Mouse (Mus musculus) forebrain, embryonic 13.5 days (tissue): Measurements from ENCODE around the gene Treml2. TPM values are rescaled to one million over a fixed set of nuclear protein-coding genes. Genes with fewer than 3 reads are reported as not detected.
"Not testable (repeated sequence)": the region's sequence is repeated elsewhere in the genome, so short reads cannot be mapped to it uniquely, and the experiment has no call there.

Source experiments
- ATAC-seq: fragments of 200-750 bp; cut with Nextera tagmentation; 2 replicates; pipeline ENCODE4 v1.8.0; 2017
- H3K27ac ChIP-seq: fragments of 300-500 bp; sonication (generic); 2 replicates; pipeline ENCODE4 v1.5.1; 2015; ENCODE audit warnings: inconsistent platforms, mild to moderate bottlenecking, moderate library complexity
- H3K27me3 ChIP-seq: fragments of 300-500 bp; sonication (generic); 2 replicates; pipeline ENCODE4 v1.6.1; 2015; ENCODE audit warnings: mild to moderate bottlenecking, inconsistent platforms
- H3K36me3 ChIP-seq: fragments of 300-500 bp; sonication (generic); 2 replicates; pipeline ENCODE4 v1.6.1; 2015; ENCODE audit warnings: mild to moderate bottlenecking, inconsistent platforms; ENCODE audit not compliant: poor library complexity, severe bottlenecking
- H3K4me1 ChIP-seq: fragments of 300-500 bp; sonication (generic); 2 replicates; pipeline ENCODE4 v1.6.1; 2015; ENCODE audit warnings: inconsistent platforms
- H3K4me2 ChIP-seq: fragments of 300-500 bp; sonication (generic); 2 replicates; pipeline ENCODE4 v1.6.1; 2015; ENCODE audit warnings: inconsistent platforms, mild to moderate bottlenecking, moderate library complexity
- H3K4me3 ChIP-seq: fragments of 300-500 bp; sonication (generic); 2 replicates; pipeline ENCODE4 v1.5.1; 2015; ENCODE audit warnings: mild to moderate bottlenecking, inconsistent platforms
- H3K9ac ChIP-seq: fragments of 300-500 bp; sonication (generic); 2 replicates; pipeline ENCODE4 v1.6.1; 2015; ENCODE audit warnings: mild to moderate bottlenecking, inconsistent platforms
- H3K9me3 ChIP-seq: fragments of 300-500 bp; sonication (generic); replicated peaks from 2 replicates; pipeline ENCODE4 v1.6.1; 2016; ENCODE audit warnings: inconsistent platforms
- WGBS: fragments of 180-500 bp; shearing (Covaris S2); methylation state at CpG from one replicate; pipeline ENCODE4 v1.1.7; 2015; 5-methylcytosine and 5-hydroxymethylcytosine counted together
- polyA plus RNA-seq: library from polyadenylated mRNA; unstranded; fragments of >200 nt; fragmentation: Nextera tagmentation; extraction: Ambion mirVana; gene quantifications from 2 replicates; pipeline ENCODE4 v1.2.1, GENCODE M21; 2015

The Treml2 gene
- polyA plus RNA-seq, 1 experiment from 2014 or later, result 0.12 TPM

DNA sequence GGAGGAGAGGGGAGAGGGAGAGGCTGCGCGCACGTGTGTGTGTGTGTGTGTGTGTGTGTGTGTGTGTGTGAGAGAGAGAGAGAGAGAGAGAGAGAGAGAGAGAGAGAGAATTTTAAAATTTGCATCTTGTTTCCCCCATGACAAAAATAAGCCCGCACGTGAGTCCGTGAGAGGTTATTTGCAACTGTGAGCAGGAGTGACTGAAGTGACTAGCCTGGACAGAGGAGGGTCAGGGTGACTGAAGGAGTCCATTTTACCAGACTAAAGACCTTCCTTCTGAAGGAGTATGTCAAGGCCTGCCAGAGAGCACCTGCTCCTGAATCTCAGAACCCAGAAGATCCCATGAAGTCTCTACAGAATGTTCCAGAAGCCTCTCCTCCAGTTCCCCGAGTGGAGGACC lies 458 bp downstream of the Treml2 start:
- H3K9me3 ChIP-seq, result no peaks in the 10 kb centered on the region
- no peak overlapping the region for H3K9ac ChIP-seq
- no peak overlapping the region for H3K27ac ChIP-seq
- ATAC-seq, result no peak
- no peaks in the 10 kb centered on the region for H3K27me3 ChIP-seq
- no peaks in the 10 kb centered on the region for H3K36me3 ChIP-seq
- no peak overlapping the region for H3K4me2 ChIP-seq
- H3K4me1 ChIP-seq, result no peaks in the 10 kb centered on the region
- H3K4me3 ChIP-seq, result no peak overlapping the region
- 56% methylated on average over 7 of the region's 7 CpGs for WGBS

DNA sequence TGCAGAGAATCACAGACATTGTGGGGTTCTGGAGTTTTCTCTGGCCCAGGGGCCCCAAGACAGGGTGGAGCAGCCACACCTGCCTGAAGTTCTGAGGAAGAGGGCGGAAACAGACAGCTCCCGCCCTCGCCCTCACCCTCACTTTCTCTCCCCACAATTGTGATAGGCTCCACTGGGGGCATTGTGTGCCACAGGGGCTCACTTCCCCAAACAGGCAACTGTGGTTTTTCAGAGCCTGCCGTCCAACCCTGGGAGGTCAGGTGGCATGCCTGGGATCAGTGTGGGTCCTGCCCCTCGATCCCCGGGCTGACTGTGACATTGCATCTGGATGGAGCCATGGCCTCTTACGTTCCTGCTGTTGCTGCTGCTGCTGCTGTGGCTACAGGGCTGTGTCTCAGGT lies 901 bp downstream of the Treml2 start:
- H3K9me3 ChIP-seq, result no peaks in the 10 kb centered on the region
- H3K9ac ChIP-seq, result no peak overlapping the region
- H3K4me3 ChIP-seq, result no peak overlapping the region
- WGBS, result 81% methylated on average over 7 of the region's 7 CpGs
- no peak overlapping the region for H3K4me2 ChIP-seq
- no peaks in the 10 kb centered on the region for H3K27me3 ChIP-seq
- no peak for ATAC-seq
- H3K4me1 ChIP-seq, result no peaks in the 10 kb centered on the region
- H3K36me3 ChIP-seq, result no peaks in the 10 kb centered on the region
- no peak overlapping the region for H3K27ac ChIP-seq

DNA sequence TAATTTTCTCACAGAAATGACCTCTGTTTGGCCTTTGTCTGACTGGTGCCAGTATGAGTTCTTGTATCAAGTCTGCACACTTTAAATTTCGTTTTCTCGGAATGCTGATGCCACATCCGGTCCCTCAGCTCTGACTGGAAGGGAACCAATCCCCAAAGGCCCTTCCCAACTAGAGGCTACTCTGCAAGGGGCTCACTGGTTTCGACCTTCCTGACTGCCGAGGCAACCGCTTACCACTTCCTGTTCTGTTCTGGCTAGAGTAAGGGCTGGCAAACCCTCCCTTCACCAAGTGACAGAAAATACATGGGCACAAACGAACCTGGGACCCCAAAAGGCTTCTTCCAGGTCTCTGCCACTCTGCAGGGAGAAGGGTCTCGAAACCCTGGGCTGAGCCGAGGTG lies 1.6 kb downstream of the Treml2 start:
- Histone ChIP-seq H3K27me3 (no peaks in the 10 kb centered on the region), H3K4me2 (no peak overlapping the region), H3K4me1 (no peaks in the 10 kb centered on the region), H3K9ac (no peak overlapping the region), H3K36me3 (no peaks in the 10 kb centered on the region), H3K9me3 (no peaks in the 10 kb centered on the region), H3K4me3 (no peak overlapping the region), H3K27ac (no peak overlapping the region)
- no peak for ATAC-seq
- 80% methylated on average over 9 of the region's 9 CpGs for WGBS

DNA sequence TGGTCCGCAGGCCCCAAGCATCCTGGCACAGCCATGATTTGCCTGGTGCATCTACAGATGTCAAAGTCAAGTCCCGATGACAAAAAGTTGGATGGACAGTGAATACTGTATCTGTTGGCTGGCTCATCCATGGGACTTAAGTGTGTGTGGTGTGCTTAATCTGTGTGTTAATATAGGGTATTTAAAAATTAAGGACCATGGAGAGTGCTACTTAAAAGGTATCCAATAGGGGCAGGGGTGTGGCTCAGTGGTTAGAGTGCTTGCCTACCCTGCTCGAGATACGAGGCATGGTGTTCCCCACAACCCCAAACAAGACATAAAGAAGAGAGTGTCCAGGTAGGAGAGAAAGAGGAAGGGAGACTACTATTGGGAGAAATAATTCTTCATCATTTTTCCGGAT lies 2.5 kb downstream of the Treml2 start:
- H3K9ac ChIP-seq, result no peak overlapping the region
- H3K27me3 ChIP-seq, result no peaks in the 10 kb centered on the region
- ATAC-seq, result no peak
- no peaks in the 10 kb centered on the region for H3K4me1 ChIP-seq
- WGBS, result 91% methylated on average over 5 of the region's 5 CpGs
- no peaks in the 10 kb centered on the region for H3K9me3 ChIP-seq
- no peak overlapping the region for H3K4me3 ChIP-seq
- no peak overlapping the region for H3K27ac ChIP-seq
- H3K4me2 ChIP-seq, result no peak overlapping the region
- H3K36me3 ChIP-seq, result no peaks in the 10 kb centered on the region

DNA sequence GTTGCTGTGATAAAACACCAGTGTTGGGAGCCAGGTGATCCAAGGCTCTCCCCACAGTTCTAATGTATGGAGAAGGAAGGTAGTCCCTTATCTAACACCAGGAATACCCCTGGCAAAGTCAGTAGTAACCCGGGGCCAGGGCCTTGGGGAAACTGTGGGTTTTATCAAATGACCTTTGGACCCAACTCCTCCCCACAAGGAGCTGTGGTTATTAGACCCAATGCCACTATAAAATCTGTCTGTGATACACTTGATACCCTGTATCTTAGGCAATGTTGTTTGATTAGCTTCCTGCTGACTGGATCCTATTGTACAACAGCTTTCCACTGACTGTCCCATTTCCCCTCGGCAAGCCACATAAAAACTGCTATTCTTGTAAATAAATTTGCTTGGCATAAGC lies 12.8 kb downstream of the Treml2 start:
- no peaks in the 10 kb centered on the region for H3K27me3 ChIP-seq
- no peak overlapping the region for H3K4me3 ChIP-seq
- H3K4me2 ChIP-seq, result no peak overlapping the region
- ATAC-seq, result no peak
- no peaks in the 10 kb centered on the region for H3K4me1 ChIP-seq
- 77% methylated on average over 2 of the region's 2 CpGs for WGBS
- H3K27ac ChIP-seq, result no peak overlapping the region
- no peaks in the 10 kb centered on the region for H3K9me3 ChIP-seq
- no peaks in the 10 kb centered on the region for H3K36me3 ChIP-seq
- no peak overlapping the region for H3K9ac ChIP-seq

DNA sequence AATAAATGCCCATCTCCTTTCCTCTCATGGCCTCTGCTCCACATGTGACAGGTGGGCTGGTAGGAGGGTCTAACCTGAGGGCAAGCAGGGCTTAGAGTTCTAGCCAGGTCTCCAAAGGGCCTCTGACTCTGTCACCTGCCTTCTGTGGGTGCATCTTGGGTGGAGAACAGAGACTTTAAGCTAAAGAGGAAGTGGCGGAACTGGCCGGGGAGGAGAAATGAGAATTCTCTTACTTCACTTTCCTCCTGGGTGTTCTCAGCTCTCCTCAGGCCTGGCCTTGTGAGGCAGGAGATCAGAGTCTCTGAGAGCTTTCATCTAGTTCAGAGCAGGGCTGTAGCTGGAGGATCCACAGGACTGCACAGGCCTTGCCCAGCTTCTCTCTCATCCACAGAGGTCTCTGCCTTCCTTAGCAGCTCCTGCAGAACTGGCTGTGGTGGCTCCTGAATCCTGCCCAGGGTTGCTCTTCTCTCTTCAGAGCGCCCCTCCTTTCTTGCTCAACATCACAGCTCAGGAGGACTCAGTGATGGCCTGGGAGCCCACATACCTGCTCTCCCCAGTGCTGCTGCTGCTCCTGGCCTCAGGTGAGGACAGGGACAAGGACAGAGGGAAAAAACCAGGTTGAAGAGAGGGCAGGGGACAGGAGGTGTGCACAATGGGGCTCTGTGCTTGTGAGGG lies 16.7 kb downstream of the Treml2 start, which contains the start of gene B430306N03Rik:
Gene B430306N03Rik, plus strand, starts transcription at position 237 of the 675 bp plus-strand sequence.
- H3K27ac ChIP-seq, H3K27me3 ChIP-seq, H3K9ac ChIP-seq, H3K36me3 ChIP-seq, H3K4me3 ChIP-seq, H3K4me2 ChIP-seq, H3K9me3 ChIP-seq, H3K4me1 ChIP-seq, ATAC-seq: not testable (repeated sequence)
- WGBS, result 91% methylated on average over 3 of the region's 3 CpGs

DNA sequence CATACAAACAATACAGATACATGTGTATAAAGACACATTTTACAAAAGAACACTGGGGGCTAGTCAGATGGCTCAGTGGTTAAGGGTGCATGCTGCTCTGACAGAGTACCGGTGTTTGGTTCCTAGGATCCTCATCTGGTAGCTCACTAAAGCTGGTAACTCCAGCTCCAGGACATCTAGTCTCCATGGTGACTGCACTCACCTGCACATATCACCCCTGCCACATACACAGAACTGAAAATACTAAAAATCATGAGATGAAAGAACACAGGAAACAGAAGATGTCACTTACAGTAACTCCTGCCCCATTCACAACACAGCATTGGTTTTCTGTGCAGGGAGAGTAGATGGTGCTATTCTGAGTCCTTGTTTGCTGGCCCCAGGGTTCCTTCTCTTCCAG lies 19.4 kb downstream of the Treml2 start:
- Histone ChIP-seq H3K27me3 (no peaks in the 10 kb centered on the region), H3K9me3 (no peaks in the 10 kb centered on the region), H3K36me3 (no peaks in the 10 kb centered on the region), H3K9ac (no peak overlapping the region), H3K4me1 (no peaks in the 10 kb centered on the region), H3K4me3 (no peak overlapping the region), H3K4me2 (no peak overlapping the region), H3K27ac (no peak overlapping the region)
- ATAC-seq, result no peak
- WGBS, result 93% methylated on average over 1 of the region's 1 CpGs

DNA sequence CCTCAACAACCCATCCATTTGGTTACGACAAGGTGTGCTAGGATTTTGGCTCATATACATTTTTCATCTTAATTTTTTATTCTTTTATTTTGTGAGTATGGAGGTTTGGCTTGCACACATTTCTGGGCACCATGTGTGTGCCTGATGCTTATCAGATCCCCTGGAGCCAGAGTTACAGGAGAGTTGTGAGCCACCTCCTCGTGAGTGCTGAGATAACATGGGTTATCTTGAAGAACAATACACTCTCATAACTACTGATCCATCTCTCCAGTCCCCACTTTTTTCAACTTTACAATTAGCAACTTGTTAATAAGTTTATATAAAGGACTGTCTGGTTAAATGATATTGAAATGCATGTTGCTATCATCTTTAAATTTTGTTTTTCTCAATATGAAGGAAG lies 22.0 kb downstream of the Treml2 start:
- Histone ChIP-seq H3K9me3 (no peaks in the 10 kb centered on the region), H3K9ac (no peak overlapping the region), H3K4me3 (no peak overlapping the region), H3K4me1 (no peaks in the 10 kb centered on the region), H3K4me2 (no peak overlapping the region), H3K27me3 (no peaks in the 10 kb centered on the region), H3K27ac (no peak overlapping the region), H3K36me3 (no peaks in the 10 kb centered on the region)
- 92% methylated on average over 2 of the region's 2 CpGs for WGBS
- ATAC-seq, result no peak

DNA sequence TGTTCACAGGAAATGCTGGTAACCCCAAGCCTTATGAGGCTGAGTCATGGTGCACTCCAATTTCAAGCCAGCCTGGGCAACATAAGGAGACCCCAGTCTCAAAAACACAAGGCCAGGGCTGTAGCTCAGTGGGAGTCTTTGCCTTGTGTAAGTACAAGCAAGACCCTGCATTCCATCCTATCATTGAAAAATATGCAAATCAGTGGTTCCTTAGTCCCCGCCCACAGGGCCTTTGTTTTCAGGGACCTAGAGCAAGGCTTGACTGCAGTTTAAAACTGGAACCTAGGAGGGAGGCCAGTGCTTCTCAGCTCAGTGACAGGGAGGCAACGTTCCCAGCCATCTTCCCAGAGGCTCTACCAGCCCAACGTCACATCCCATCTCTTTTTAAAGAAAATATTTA lies 23.9 kb downstream of the Treml2 start:
- Histone ChIP-seq H3K4me2 (no peak overlapping the region), H3K9ac (no peak overlapping the region), H3K36me3 (no peaks in the 10 kb centered on the region), H3K27me3 (no peaks in the 10 kb centered on the region), H3K9me3 (no peaks in the 10 kb centered on the region), H3K4me1 (no peaks in the 10 kb centered on the region), H3K27ac (no peak overlapping the region), H3K4me3 (no peak overlapping the region)
- WGBS, result 59% methylated on average over 3 of the region's 3 CpGs
- ATAC-seq, result no peak

DNA sequence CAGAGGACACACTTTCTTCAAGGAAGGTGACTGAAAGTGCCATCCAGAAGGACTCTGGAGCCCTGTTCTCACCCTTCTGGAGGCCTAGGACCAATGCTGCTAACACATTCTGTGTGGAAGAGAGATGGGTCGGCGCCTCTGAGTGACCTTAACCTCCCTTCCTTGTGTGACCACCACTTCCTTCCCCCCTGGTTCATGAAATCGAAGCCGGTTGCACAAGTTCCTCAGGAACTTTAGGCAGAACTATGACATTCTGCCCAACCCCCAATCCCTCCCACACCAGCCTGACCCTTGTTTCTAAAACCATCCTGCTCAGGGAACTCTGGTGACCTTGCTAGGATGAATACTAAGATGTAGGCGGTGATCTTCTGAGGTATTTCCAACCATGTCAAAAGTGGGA lies 25.0 kb downstream of the Treml2 start:
- Histone ChIP-seq H3K9me3 (no peaks in the 10 kb centered on the region), H3K4me1 (no peaks in the 10 kb centered on the region), H3K4me3 (no peak overlapping the region), H3K9ac (no peak overlapping the region), H3K4me2 (no peak overlapping the region), H3K27me3 (no peaks in the 10 kb centered on the region), H3K36me3 (no peaks in the 10 kb centered on the region), H3K27ac (no peak overlapping the region)
- no peak for ATAC-seq
- WGBS, result 90% methylated on average over 5 of the region's 5 CpGs

DNA sequence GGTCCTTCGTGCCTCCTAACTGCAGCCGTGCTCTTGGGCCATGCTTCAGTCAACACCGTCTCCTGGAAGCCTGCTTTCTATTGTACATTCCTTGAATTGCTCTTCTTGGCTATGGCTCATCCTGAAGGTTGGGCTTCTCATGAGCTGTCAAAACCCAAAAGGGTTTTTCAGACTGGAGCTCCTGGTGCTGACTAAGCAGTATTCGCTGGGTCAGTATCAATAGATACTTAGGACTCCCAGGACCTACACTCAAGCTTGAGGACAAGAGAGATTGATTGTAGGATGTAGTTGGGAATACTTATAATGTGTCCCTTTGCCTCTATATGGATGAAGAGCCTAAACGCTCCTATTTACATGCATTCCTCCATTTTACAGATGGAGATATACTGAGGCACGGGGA lies 25.8 kb downstream of the Treml2 start:
- WGBS, result 94% methylated on average over 6 of the region's 6 CpGs

DNA sequence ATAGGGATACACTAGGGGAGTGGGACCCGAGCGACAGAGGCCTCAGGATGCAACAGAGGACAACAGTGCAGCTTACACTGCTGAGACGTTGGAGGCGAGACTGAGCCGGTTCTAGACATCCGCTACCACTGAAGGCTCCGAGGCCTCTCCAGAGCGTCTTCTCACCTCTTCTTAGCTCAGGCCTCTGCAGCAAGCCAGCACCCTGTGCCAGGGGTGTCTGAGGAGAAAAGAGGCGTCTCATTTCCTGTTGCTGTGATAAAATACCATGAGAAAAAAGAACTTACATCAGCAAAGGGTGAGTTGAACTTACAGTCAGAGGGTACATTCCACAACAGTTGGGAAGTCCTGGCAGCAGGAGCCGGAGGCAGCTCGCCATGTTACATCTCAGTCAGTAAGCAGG lies 26.3 kb downstream of the Treml2 start:
- Histone ChIP-seq H3K4me3 (no peak overlapping the region), H3K4me1 (no peaks in the 10 kb centered on the region), H3K27ac (no peak overlapping the region), H3K9ac (no peak overlapping the region), H3K36me3 (no peaks in the 10 kb centered on the region), H3K27me3 (no peaks in the 10 kb centered on the region), H3K4me2 (no peak overlapping the region), H3K9me3 (no peaks in the 10 kb centered on the region)
- ATAC-seq, result no peak
- 90% methylated on average over 11 of the region's 11 CpGs for WGBS

More for the DNA sequence above, 25.8 kb downstream of the Treml2 start:
- Histone ChIP-seq H3K4me1 (no peaks in the 10 kb centered on the region), H3K4me2 (no peak overlapping the region), H3K4me3 (no peak overlapping the region), H3K9me3 (no peaks in the 10 kb centered on the region), H3K36me3 (no peaks in the 10 kb centered on the region), H3K9ac (no peak overlapping the region), H3K27me3 (no peaks in the 10 kb centered on the region), H3K27ac (no peak overlapping the region)
- ATAC-seq, result no peak

DNA sequence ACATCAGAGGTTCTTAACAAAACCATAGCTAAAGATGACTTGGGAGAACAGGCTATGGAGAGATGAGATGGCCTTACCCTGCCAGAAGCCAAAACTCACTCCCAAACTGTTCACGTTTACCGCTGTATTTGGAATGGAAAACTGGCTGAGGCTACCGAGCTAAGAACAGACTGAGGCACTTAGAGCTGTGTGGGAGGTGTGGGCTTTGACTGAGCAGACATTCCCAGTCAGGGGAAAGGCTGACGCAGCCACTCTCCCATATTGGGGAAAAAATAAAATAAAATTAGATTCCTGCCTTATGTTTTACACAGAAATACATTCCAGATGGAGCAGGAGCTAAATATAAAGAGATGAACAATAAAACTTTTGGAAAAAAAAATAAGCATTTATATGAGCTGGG lies 27.4 kb downstream of the Treml2 start:
- 86% methylated on average over 4 of the region's 4 CpGs for WGBS
- no peak overlapping the region for H3K4me2 ChIP-seq

More for the DNA sequence above, 27.4 kb downstream of the Treml2 start:
- Histone ChIP-seq H3K9me3 (no peaks in the 10 kb centered on the region), H3K27me3 (no peaks in the 10 kb centered on the region), H3K4me1 (no peaks in the 10 kb centered on the region), H3K27ac (no peak overlapping the region), H3K9ac (no peak overlapping the region), H3K36me3 (no peaks in the 10 kb centered on the region), H3K4me3 (no peak overlapping the region)
- no peak for ATAC-seq
